Mouse (Mus musculus): ENCODE measurements at regions not wholly inside any gene's neighbourhood (a gene's known extent, or its start where the extent isn't known, plus 50 kb on each side); places are given as distances from the start of the nearest gene placed in this dataset.

DNA sequence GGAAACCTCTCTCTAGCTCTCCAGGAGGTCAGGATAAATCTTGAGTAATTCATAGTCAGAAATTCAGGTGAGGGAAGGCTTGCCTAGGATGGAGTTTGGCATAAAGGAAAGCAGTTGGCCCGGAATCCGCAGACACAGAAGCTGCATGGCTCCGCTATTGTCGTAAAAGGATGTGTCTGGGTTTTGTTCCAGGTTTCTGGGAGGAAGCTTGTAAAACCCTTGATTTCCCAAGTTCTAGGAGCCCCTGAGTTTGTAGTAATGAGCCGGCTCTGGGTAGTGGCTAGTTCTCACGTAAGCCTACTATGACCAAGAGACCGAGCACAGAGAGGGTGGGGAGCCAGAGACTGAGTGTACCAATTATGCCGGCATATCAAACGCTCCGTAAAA, 52.7 kb upstream of the Gm21915 start:
- intact Hi-C loops (cut with DNase I) = no loop called here

DNA sequence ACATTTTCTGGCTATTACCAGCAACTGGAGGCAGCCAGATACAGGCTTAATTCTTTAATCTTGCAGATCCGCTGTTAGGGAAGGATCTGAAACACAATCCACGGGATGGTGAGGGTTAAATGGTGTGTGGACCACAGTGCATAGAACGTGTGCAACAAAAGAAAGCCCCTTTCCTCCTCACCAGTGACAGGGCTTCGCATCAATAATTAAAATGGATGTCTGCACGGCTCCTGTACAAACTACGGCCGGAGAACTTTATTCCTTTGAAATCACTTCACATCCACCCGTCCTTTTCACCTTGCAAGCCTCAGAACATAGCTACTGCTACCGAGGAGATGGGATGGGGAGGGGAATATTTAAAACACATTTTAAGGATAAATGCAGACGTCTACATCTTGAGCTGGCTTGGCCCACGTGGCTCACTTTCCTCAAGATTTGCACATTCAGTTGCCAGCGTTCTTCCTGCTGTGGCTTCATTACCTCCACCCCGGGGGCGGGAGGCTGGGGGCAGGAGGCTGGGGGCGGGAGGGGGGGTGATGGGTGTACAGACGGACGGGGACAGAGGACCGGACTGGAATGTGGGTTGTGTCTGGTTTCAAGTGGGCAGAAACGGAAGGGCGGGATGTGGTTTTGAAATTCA, 53.3 kb upstream of the Gm21915 start:
- intact Hi-C loops (cut with DNase I) = no loop called here

DNA sequence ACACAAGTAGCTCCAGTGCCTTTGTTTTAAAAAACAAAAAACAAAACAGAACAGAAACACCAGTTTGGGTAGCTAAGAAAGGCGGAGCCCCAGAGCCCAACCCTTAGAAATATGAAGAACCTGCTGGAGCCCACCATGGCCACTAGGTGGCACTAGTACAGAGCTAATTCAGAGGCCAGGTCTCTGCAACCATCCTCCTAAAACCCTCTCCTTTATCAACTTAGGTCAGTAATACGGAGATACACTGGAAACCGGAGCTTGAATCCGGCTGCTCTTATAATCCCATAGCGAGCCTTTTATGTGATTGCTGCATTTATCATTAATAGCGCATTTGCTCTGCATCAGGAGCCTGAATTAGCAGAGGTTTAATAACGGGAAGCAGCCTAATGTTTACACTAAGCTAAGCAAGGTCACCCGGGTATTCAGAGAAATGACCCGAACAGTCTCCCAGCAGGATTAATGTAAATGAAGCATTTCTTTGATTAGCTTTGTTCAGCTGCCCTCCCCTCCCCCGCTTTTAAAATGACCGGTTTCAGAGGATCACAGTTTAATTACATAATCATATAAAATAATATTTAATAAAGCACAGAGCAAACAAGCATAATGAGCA, 53.9 kb upstream of the Gm21915 start:
- intact Hi-C loops (cut with DNase I) = no loop called here

DNA sequence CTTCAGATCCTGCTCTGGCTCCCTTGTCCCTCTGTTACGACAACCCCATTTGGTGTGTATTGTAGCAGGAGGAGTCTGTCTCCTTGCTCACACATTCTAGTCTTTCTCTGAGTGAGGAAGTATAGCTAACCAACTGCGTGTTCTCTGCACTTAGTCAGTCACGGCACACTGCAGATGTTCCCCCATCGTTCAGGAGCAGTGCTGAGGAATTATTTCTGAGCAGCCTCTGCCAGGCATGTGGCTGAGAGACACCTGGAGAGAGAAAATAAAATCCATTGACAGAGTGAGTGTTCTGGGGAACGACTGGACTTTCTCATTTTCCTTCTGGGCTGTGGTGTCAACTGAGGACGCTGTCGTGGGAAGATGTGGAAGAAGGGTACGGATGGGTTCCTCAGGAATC, 54.5 kb upstream of the Gm21915 start:
- intact Hi-C loops (cut with DNase I) = no loop called here

DNA sequence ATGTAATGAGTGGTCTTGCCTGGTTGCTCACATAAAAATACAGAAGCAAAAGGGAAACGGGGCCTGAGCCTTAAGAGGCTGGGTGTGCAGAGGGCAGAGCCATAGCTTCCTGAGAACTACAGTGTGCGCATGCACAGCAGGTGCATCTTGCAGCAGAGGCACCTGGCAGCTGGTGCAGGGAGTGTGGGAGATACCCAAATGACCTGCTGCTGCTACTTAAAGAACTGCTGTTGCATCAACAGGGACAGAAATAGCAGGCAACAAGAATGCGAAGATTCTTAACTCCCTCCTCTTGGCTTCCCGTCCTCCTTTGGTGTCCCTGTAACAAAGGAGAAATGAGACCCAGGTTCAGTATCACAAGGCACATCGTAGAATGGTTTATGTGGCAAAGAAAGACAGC, 56.3 kb upstream of the Gm21915 start:
- intact Hi-C loops (cut with DNase I) = no loop called here

DNA sequence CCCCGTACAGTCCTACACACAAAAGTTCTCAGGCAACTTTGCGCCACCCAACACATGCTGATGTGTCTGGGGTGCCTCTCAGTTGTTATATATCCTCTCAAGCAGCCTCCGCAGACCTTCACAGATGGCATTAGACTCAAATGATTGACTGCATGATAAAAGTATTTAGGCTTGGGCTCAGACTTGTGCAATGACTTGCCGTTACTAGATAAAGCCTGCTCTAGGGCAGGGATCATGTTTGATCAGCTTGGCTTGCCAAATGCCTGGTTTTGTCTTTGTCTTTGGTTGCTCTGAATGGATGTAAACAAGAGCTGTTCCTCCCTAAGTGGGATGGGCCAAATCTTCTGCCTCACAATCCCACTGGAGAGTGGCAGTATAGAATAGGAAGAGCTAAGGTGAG, 57.2 kb upstream of the Gm21915 start:
- intact Hi-C loops (cut with DNase I) = no loop called here

DNA sequence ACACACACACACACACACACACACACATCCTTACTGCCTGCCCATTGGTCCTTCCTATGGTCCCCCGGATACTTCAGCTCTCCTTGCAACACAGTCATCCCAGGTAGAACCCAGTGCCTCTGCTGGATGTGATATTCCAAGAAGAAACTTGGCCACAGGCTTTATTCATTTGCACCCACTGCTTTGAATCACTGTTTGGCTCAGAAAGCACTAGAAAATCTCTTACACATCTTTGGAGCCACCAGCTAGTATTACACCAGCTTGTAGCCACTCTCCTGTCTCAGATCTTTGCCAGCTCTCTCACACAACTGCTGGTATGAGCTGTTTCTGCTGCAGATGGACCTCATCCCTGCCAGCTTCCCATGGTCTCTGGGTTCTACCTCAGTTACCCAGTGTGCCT, 57.7 kb upstream of the Gm21915 start:
- intact Hi-C loops (cut with DNase I) = no loop called here

DNA sequence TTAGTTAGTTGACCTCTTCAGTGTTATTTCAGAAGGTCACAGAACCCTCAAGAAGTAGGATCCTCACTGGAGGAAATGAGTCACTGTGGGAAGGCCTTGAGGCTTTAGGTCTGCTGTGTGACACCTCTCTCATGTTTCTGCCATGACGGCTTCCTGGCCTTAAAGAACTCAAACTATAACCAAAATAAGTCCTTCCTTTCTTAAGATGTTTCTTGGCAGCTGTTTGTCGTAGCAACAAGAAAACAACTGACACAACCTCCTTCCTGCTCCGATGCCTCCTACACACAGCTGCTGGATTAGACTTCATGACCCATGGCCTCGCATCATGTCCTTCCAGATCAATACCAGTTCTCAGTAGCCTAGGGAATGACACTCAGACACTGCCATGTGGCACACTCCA, 58.1 kb upstream of the Gm21915 start:
- intact Hi-C loops (cut with DNase I) = no loop called here

DNA sequence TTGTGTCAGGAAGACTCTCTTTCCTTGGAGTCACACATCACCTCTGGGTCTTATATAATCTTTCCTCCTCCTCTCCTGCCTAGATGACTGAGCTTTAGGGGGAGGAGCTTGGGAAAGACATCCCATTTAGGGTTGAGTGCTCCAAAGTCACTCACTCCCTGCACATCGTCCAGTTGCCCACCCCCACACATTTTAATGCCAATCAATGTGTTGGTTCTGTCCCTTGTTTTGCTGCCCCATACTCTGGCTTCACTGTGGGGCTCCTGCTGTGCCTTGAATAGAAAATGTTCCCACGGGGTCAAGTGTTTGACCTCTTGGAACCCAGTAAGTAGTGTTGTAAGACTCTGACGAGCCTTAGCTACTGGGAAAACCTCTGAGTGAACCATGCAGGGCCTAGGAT, 58.8 kb upstream of the Gm21915 start:
- intact Hi-C loops (cut with DNase I) = no loop called here

DNA sequence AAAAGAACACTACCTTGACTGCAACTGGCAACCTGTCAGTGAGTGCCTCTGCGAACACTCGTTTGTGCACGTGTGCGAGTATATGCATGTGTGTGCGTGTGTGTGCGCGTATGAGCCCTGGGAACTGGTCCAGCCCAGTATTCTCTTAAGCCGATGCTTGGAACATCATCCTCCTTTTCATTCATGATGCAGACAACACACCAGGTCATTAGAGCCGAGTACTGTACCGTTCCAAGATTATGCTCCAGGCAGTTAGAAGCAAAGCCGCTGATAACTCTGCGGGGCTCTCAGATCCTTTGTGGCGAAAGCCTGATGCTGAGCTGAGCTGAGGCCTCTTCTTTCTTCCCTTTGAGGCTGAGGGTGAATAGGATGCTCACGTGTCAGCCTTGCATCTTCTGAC, 61.8 kb upstream of the Gm21915 start:
- intact Hi-C loops (cut with DNase I) = no loop called here

DNA sequence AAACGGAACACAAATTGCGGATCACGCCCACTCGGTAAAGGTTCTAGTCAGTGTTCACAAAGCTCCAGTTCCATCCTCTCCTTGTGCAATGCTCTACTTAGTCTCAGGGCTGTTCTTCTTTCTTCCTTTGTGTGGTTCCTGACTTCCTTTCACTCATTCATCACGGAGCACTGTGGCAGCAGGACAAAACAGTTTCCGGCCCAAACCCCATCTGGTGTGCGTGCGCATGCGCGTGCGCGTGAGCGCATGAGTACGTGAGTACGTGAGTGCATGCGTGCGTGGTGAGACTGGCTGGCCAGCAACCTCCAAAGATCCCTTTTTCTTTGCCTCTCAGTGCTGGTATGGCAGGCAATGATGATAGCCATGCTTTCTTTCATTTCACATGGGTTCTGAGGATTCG, 62.5 kb upstream of the Gm21915 start:
- intact Hi-C loops (cut with DNase I) = no loop called here

DNA sequence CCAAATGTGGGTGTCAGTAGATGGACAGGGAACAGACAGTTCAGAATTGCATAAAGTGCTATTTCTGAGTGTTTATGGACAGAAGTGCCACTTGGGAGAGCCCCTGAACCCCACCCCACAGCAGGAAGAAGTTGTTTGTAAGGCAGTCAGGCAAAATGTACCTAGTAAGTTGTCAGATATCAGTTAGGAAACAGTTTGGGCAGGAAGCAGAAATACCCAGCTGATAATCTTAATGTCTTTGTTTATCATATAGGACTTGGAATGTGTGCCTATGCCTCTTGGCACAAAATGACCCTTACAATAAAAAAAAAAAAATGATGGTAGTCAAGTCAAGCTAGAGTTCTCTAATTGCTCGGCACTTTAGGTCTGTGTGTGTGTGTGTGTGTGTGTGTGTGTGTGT, 66.9 kb upstream of the Gm21915 start:
- intact Hi-C loops (cut with DNase I) = no loop called here

DNA sequence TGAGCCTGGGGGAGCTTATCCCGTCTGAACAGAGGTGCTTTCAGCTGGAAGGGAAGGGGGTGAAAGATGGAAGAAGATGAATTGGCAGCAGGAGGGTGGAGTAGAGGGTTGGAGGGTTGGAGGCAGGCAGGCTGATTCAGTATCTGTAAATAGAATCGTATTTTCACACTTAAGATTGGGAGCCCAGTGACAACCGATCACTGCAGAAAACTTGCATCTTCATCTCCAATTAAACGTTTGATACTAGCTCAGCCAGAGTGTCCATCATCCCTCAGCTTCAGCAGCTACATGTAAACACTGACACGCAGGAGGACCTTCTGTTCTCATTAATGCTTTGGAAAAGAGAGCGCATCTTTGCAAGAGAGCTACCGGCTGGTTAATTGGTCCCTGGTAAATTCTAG, 67.2 kb upstream of the Gramd1b start:
- intact Hi-C loops (cut with DNase I) = no loop called here

DNA sequence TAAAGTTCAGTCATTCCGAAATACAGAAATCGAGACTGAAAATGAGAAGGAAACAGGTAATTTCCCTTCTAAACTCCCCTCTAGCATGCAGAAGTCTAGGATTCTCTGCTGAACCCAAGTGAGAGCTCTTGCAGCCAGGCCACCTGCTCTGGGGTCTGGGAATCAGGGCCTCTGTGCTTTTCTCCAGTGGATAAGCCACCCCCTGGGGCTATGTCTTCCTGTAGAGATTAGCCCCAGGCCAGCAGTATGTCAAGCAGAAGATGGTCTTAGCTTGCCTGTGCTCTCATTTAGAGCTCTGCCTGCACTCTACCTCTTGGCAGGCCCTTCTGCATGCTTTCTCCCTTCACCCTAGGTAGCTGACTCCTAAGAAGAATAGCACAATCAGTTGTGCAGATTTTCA, 56.2 kb upstream of the Gramd1b start:
- intact Hi-C loops (cut with DNase I) = no loop called here

DNA sequence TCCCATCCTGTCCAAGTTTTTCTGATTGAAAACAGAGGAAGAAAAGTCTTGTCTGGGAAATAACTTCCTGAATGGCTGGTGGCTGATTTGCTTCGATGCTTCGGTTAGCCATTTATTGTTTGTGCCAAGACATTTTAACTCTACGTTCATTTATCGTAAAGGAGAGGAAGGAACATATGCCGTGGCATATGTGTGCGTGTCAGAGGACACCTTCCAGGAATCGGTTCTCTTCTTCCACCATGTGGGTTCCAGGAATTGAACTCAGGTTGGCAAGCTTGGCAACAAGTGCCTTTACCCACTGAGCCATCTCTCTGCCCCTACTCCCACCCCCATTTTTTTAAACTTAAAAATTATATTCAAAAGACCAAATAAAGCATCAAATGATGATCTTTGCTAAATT, 55.4 kb upstream of the Gramd1b start:
- intact Hi-C loops (cut with DNase I) = no loop called here

DNA sequence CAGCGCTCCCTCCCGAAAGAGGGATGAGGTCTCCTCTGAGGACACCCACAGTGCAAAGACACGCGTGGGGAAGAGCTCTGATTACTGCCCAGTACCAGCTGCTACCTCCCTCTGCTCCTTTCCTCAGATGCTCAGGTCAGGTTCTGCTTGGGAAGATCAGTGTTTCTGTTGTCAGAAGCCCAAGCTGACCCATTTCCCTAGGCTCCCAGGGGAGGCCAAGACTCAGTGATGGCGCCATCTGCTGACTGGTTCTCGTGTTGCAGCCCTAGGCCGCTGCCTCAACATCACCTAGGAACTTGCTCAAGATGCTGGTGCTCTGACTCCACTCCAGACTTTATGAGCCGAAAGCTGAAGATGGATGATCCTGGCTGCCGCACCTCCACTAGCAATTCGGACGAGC, 52.4 kb upstream of the Gramd1b start:
- intact Hi-C loops (cut with DNase I) = loop anchor here (5.0 kb wide), 1 partner anchor 166 kb away; no protein-coding TSS in a partner anchor

DNA sequence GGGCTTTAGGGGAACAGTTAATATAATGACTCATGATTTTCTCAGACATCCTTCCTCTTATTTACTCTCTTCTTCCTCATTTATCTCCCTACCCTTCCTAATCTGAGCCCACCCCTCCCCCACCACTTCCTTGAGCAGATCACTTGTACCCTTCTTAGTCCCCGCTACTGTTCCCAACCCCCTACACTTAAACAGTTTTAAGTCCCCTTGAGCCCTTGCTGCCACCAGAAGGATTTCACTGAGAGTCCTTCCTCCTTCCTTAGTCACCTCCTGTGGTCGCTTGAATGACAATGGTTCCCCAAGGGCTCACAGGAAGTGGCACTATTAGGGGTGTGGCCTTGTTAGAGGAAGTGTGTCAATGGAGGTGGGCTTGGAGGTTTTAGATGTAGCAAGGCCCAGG, 50.7 kb upstream of the Gramd1b start:
- intact Hi-C loops (cut with DNase I) = loop anchor here (5.0 kb wide), 1 partner anchor 165 kb away; no protein-coding TSS in a partner anchor
